Mouse (Mus musculus) kidney, adult 11 months (tissue): ENCODE measurements around the gene Cfap54.

Experiments used
- DNase-seq: peaks from one replicate; pipeline ENCODE4 v3.0.0; 2022

The Cfap54 gene

DNA sequence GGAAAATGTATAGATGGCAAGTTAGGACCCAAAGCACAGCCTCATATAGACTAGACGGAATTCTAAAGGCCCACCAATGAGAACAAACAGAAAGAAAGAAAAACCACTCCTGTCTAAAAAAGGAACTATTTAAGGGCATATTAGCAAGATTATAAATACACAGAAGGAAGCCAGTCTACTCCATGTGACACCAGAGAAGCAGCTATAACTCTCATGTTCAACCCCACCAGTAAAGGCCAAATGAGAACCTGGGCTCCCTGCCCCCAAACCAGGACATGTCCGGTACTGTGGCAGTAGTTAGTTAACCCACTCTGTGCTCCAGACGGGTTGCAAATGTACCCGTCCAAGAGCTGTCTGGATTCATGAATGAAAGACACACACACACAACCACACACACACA, 14.4 kb upstream of the Cfap54 start:
- DNase-seq = no peak

DNA sequence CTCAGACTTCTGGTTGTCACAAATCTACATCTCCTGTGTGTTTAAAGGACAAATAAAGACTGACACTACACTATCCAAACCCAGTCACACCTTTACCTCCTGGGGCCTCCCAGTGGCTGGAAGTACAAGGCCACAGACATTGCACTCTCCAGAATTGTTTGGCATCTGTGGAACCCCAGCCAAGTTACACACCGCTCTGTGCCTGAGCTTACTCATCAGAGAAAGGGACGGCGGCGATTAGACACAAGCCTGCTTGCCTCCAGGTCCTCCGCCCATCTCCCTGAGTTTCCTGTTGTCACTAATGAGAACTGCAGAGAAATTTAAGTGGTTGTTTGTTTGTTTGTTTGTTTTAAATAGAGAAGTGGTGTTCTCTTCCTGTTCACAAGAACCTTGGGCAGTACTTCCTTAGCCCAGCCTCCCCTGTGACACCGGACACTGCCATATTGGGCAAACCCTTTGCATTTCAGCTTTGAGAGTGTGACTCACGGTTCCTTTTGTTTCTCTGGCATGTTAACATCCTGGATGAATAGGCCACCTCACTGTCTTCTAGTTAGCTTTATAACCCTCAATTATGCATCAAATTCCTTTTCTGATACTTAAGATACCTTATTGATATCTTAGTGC, 13.7 kb upstream of the Cfap54 start:
- no peak for DNase-seq

DNA sequence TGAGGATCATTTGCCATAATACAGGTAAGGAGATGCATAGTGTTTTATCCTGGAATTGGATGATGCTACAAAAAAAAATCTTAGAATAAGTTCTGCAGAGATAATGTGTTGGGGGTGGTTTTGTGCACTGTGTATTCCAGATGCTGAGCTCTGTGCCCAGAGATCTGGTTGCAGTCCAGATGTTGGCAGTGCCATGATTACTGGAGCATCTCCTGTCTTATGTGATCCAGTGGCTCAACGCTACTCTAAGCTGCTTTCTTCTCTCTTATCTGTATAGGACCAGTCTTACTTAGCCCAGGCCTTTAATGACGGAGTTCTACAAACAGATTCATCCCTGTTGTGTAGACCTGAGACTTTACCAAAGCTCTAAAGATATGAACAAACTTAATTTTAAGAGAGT, 10.5 kb upstream of the Cfap54 start:
- DNase-seq = no peak

DNA sequence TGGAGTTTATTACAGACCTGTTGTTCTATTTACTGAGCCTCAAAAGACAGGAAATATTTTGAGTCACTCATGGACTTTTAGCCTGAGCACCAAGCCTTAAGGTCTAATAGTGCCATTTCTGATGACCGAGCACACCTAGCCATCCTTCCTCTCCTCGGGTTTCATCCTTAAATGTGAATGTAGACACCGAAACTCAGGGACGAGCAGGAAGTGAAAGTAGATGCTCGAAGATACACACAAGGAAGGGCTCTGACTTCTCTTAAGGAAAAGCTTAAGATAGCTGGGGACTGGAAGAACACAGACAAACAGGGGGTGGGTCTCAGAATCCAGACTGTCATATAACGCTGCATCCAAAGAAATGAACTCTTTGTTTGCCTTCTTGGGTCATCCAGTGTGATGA, 8.8 kb upstream of the Cfap54 start:
- no peak for DNase-seq

DNA sequence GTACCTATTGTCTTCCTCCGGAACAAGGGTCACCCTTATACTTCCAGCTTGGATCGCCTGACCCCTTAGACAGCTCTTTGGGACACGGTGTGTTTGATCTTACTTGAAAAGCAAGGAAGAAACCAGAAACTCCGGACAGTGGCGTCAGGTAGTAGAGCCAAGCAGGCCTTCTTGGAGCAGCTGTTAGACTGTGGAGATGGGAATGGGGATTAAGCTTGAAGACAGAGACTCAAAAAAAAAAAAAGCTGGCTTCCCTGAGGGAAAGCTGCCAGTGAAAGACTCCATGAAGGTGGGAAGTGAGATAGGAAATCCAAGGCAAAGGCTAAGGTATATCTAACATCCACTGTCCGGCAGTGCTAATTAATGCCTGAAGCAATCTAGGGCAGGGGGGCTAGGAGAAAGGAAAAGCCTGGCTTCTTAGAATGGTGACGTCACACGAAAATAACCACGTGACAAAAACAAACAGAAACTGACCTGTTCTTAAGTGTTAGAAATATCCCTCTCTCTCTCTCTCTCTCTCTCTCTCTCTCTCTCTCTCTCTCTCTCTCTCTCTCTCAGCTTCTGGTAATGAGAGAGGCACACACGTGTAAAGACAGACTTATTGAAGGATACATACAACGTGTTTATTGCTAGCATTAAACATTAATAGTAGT, 7.1 kb upstream of the Cfap54 start:
- no peak for DNase-seq

DNA sequence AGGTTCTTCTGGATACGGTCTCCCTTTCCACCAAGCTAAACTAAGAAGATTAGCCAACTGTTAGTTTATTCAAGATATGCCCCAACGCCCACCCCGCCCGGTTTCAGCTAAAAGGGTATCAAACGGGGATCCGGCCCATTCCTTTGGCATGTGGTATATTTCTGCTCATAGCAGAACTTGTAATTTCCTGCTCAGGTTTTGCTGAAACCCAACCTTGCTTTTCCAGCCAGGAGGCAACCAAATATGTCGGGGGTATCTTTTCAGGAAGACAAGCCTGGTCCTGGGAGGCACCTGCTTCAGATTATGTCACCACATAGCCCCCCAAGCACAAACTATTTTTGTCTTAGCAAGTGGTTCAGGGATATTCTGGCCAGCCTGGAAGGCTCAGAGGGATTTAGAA, 6.1 kb upstream of the Cfap54 start:
- DNase-seq = no peak

DNA sequence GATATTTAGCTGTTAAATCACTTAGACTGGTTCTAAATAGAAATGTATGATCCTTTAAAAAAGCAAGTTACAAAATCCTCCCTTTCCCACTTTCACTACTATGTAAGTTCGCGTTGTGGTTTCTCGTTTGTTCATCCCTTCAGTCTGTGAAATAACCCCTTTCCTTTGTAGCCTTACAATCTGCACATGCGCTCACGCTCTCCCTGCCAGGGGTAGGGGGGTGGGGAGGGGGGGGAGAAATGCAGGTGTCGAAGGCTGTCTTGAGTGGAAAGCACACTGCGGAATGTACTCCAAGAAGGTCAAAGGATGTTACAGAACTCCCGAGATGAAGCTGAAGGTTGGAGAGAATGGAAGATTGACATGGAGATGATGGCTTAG, 2.5 kb upstream of the Cfap54 start:
- no peak for DNase-seq

DNA sequence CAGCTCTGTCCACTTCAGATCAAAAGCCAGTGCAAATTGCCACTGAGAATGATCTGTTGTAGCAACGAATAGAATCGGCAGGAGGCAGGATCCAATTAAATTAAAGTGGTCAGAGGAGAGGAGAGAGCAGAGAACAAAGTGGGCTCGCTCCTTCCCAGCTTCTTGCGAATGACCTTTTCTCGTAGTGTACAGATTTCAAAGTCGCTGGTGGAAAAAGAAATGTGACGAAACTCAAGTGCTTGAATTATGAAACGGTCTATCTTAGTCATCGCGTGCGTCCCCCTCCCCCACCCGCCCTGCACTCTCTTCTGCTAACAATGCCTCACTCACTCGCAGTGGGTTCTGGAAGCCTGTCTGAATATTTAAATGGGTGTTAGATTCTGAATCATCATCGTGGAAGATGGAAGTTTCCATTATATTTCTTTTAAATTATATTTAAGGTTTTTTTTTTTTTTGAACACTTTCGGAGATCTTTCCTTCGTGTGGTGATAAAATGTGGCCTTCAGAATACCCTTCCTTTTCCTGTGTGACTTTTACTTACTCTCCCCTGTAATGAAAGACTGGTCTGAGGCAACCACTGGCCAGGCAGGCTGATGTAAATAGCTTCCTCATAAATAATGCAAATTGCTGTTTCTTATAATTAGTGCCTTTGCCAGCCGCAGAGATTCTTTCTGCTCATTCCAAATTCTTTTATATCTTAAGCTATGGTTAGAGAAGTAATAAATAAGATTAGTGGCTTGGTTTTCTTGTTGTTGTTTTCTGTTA, 2.0 kb upstream of the Cfap54 start:
- DNase-seq = no peak

DNA sequence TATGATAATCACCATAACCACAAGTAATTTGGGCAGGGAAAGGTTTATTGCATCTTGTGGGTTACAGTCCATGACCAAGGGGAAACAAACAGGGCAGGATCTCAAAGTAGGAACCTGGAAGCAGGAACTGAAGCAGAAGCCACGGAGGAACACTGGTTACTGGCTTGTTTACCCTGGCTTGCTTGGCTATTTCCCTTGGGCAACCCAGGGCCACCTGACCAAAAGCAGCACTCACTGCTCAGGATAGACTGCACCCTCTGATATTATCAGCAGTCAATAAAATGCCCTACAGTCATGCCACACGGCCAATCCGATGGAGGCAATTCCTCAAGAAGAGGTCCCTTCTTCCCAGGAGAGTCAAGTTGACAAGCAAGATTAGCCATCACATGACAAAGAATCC, 1.9 kb downstream of the Cfap54 start:
- DNase-seq = no peak

DNA sequence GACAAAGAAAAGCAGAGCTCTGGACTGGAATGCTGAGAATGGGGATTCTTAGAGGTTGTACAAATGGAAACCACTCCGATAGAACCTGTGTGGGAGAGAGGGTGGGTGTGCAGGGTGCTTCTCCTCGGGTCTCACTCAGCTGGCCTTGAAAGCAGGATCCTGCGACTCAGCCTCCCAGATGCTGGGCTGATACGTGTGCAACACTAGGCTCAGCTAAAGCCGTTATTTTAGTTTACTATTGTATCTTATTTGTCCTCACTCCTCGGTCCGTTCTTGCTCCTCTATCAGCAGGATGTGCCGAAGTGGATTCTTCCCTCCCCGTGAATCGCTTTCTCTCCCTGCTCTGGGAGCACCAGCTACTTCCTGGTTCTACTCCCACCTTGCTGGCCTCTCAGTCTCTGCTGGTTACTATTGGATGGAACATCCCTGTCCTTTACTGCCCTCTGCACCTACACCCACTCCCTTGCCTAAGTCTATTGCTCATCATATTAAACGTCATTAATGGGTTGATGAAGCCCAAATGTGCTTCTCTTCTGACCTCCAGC, 3.4 kb downstream of the Cfap54 start:
- DNase-seq = no peak

DNA sequence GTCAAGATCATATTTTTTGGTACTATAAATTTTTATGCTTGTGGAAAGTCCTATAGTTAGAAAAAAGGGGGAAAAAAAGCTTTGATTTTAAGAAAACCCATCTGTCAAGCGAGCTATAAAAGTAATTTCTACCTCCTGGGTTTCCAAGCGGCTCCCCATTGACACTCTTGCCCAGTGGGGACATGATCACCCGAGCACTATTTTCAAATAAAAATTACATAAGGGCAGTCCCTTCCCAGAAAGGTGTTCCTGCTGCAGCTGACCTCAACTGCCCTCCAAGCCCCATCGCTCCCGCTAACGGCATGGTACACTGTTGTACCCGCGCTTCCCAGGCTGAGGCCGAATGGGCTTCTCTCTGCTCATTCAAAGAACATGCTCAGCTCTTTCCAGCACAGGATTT, 5.0 kb downstream of the Cfap54 start:
- DNase-seq = no peak

DNA sequence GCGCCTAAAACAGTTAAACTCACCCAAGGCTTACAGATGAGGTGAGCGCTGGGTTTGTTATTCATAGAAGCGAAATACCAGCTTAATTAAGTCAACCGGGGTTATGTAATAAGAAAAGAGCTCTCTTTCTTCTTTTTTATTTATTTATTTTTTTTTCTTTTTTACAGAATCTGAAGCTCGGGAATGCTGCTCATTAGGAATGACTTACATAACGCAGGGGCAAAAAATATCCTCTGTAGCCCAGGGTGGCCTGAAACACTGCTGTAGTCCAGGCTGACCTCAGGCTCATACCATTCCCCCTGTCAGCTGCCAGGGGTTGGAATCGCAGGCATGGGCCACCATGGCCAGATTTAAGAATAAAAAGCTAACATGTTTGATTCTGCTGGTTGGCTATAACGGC, 5.6 kb downstream of the Cfap54 start:
- no peak for DNase-seq

DNA sequence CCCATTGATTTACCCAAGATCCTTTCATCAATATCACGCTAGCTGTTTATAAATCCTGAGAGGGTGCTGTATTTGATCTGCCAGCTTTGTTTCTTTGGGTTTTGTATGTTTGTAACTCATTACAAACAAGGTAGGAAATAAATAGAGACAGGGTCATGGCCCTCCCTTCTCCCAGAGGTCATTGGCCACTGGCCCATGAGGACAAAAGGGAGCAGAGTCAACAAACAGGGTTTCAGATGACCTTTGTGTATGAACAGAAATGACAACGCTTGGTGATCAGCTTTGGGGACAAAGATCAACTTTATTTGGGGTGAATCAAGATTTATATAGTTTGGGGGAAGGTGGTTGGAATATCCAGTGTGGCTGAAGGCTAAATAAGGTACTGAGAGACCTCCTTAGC, 8.6 kb downstream of the Cfap54 start:
- DNase-seq = no peak

DNA sequence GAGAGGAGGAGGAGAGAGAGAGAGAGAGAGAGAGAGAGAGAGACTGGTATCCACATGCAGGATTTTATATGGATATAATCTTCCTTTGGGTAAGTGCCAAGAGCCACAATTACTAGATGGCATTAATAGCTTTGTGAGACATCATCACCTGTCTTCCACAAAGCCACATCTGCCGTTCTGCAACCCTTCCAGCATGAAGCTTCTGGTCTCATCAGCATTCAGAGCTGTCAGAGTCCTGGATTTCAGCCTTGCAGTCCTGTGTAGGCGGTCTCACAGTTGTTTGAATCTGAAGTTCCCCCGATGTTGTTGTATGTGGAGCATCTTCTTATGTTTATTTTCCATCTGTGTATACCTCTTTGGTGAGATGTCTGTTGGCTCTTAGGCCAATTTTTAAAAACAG, 9.7 kb downstream of the Cfap54 start:
- DNase-seq = no peak

DNA sequence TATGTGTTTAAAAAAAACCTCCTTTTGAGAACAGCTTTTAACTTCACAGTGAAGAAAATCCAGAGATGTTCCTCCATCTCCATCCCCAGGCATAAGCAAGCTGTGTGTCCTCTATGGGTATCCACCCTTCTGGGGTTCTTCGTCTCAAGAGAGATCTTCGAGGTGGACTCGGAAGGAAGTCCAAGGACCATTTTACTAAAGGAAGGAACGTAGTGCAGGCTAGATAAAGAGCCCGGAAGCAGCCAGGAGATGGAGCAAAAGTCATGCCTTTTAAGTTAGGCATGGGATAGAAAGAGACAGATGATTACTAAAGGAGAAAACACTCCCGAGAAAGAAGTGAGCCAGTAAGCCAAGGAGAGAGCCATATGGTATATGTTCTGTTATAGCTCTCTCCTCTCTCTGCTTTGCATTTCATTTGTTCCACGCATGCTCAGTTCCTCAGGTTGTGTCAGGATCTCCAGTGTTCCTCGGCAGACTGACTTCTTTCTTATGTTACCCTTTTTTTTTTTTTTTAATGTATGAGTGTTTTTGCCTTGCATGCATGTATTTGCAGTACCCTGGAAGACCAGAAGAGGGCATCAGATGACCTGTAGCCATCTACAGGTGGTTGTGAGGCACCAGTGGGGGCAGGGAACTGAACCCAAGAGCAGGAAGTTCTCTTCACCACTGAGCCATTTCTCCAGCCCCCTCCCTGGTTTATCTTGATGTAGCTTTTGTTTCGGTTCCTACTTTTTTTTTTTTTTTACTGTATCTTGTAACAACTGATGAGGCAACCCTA, 11.1 kb downstream of the Cfap54 start:
- peak; percentile 26 for DNase-seq

DNA sequence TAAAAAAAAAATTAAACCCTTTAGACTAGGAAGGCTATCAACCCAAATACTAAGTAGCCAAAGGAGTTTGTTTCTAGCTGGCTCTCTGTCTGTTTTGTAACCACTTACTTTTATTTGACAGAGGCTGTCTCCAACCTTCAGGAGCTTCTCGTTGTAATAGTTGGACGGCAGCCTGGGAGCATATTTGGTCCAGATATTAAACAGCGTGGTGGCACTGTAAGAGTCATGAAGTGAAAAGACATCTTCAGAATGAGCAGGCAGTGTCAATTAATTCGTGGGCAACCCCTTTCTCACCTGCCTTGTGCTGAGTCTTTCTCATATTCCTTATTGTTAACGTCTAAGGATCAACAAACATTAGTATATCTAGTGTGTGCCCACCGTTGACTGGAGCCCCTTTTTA, 11.7 kb downstream of the Cfap54 start:
- no peak for DNase-seq

DNA sequence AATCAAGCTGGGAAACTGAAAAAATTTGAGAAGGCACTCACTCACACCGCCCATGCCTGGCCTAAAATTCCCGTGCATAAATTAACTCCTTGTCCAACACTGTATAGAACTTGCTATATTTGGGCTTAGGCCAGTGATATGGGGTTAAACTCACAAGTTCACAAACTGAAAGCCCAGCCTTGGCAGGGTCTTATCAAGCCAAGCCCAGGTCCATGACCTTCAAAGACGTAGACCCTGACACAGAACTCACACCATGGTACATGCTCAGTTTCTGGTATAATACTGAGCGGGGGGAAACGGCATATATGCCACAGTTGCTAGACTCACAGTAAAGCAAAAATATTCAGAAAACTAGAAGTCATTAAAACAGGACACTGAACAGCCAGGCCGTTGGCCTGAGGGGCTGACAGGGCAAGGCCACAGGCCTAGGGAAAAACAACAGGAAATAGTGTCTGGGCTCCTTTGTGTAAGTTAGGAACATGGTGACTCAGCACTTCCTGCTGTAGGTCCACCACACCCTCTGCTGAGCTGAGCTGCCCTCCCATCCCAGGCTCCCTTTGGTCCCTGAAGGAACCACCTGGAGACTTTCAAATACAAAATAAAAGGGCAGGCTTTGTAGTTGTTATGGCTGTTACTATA, 12.3 kb downstream of the Cfap54 start:
- DNase-seq = peak; percentile 54

DNA sequence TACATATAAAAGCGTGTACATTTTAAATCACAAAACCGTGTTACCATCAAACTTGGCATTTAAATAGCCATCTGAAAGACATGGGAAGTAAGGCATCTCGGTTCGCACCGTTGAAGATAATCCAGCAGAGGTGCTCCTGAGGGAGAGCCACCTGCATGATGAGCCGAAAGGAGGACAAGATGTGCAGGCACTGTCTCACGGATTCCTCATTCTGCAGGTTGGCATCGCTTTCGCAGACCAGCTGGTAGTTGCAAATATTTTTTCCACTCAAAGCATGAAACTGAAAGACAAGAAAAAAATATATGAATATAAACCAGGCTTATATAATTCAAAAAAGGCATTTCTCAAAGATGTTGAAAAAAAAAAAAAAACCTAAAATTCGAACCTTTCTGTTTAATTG, 16.4 kb downstream of the Cfap54 start:
- DNase-seq = no peak

DNA sequence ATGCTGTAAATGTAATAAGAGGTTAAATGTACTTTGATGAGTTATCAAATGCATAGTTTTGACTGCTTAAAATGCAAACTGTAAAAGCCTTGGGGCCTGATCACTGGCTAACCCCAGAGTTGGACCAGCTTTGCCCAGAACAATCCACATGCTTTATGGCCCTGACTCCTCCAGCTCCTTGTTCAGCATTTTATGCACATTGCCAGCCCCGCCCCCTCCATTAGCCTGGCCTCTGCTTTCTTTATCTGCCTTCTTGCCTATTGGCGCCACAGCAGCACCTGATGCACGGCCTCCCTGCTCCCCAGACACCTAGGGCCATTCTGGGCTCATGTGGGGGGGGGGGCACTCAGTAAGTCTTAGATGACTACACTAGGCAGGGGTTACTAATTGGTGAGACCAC, 17.8 kb downstream of the Cfap54 start:
- DNase-seq = peak; percentile 65

DNA sequence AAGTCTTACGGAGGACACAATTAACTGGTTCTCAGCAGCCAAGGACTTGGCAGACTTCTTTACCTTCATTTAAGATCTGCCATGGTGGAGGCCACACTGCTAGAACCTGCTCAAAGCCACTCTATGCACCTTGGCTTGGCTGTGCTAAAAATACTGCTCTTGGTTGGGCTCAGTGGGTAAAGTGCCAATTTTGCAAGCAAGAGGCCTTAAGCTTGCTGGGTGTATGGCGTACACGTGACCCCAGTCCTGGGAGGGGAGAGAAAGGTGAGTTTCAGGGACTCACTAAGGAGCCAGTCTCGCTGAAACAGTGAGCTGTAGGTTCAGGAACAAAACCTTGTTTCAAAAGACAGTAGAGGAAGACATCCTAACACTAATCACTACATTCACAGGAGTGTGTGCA, 19.0 kb downstream of the Cfap54 start:
- peak; percentile 43 for DNase-seq

DNA sequence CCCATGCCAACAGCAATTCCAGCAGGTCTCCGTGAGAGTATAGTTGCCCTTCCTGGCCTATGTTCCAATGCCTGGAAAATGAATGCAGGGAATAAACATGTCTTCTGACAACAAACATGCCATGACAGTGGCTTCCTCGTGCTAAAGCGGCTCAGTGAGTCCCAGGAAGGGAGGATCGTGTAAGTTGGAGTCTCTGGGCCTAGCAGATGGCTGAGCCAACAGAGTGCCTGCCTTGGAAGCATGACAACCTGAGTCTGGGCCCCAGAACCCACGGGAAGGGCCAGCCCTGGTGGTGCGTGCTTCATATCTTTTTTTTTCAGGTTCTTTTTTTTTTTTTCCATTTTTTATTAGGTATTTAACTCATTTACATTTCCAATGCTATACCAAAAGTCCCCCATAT, 27.6 kb downstream of the Cfap54 start:
- no peak for DNase-seq

DNA sequence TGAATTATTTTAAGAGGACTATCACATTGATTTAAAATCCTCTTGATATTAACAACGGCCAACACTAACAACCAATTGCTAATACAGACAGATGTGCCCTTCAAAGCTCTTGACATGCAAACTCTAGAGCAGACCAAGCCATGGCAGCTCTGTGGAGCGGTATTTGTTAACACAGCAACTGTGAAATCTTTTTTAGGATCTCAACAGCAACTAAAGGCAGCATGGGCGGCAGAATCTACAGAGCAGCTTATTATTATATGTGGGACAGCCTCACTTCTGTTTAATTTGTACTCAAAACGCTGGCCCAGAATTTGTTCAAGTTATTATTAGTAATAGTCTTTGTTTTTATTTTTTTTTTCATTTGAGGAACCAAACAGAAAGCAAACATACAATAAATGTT, 28.1 kb downstream of the Cfap54 start:
- no peak for DNase-seq
